Mouse (Mus musculus): Measurements from ENCODE around the gene Plekhg5.
A peak's percentile ranks its signal among the peaks of the same experiment; 100 is the strongest.

DNA sequence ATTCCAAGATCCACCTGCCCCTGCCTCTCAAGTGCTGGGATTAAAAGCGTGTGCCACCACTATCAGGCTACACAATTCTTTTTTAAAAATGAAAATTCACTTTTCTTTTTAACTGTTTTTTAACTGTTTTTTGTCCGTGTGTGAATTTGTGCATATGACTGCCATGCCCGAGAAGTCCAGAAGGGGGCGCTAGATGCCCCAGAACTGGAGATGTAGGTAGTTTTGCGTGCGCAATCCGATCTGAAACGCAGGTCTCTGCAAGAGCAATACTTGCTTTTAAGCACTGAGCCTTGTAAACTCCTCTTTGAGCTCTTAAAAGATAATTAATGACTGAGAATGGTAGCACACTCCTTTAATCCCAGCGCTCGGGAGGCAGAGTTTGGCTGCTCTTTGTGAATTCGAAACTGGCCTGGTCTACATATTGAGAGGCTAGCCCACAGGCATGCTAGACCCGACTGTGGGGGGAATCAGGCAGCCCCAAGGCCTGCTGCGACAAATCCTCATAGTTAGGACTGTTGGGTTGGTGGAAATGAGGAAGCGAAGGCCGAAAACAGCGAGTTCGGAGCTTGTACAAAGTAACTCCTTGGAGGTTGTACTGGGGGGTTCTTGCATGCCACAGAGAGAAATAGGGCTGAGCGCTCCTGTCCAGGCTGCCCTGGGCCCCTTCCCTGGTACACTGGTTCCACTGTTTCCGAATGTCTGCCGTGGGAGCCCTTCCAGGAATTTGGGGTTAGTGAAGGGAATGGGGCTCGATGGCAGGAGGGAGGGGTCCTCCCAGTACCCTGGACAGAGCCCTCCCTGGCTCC lies 85.7 kb downstream of the Plekhg5 start:
- peak; percentile 88 for TF ChIP-seq CTCF (IDR thresholded peaks at IDR 0.05)
- TF ChIP-seq POLR2A (IDR thresholded peaks at IDR 0.05; ENCODE audit: insufficient read depth, low read depth, low read length), result no peak
